Mouse (Mus musculus) gastrocnemius, postnatal 4 days (tissue): ENCODE data around the gene Tle4. TPM values are rescaled to one million over a fixed set of nuclear protein-coding genes. Genes with fewer than 3 reads are reported as not detected.

Experiments
- DNase-seq, 2 experiments: peaks; one replicate each; pipeline ENCODE4 v3.0.0; 2021 to 2022; ENCODE audit warnings: low spot score in 2 of 2, mixed read lengths in 2 of 2
- total RNA-seq, 2 experiments: library from RNA; stranded (reverse); gene quantifications; 2 replicates each; pipeline ENCODE4 v1.2.3; 2021

Tle4 gene
- total RNA-seq, 2 experiments from 2014 or later: 17.7 to 20.0 TPM

DNA sequence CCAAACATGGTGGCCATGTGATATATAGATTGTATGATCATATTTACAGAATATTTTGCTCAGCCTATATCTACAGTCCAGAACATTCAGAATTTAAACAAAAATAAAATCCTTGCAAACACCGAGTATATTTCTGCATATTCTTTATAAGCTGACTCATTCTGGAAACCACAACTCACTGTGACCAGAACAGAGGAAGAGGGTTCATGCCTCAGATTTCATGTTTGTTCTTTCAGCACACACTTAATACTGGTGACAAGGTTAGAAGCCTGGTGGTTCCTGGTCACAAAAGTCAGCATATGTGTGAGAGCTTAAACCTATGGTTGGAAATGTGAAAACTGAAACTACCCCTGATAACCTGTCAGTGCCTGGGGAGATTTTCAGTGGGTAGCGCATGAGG is 129.1 kb downstream of the Tle4 start:
- DNase-seq: no peak

DNA sequence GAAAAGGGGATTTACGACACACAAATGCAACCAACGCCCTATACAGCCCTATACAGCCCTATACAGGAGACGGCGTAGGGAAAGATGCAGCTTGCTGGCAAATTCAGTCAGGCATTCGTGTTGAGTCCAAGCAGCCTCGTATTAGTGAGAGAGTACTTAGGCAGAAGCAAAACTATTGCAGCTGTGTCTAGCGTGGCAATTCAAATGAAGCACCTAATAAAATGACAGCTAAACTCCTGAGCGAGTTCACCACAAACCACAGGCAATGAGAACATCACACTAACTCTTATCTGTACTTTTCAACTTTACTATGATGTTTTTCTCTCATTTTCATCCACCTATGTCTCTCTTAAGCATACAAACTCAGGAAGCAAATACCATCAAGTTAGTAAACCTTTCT is 131.8 kb downstream of the Tle4 start:
- no peak for DNase-seq

DNA sequence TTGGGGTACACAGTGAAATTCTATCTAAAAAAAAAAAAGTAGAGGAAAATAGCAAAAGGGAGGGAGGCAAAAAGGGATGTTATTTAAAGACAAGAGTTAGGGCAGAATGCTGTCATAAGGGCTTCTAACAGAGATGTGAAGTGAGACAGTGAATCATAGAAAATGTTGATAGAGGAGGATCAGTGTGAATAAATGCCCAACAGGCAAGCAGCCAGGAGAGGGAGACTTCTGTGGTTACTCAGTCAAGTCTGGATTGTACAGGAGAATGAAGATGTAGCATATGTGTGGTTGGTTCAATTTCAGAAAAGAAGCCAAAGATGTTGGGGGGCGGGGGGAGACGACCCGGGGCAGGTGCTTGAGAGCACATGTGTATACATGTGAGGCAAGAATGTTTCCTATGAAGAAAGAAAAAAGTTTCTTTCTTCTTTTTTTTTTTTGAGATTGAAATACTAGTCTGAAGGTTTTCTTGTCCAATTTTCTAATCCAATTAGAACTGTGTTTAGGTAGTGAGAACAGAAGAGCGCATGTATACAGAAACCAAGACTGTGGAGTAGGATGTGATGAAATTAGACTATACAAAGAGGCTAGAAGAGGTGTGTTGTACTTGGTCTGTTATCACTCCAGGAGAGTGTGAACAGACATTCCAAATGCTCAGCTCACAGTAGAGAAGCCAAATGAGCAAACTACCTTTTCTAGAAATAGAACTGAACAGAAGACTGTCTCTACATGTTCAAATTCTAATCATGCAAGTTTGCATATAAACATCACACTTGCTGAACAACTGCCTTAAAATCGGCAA is 134.4 kb downstream of the Tle4 start:
- DNase-seq: no peak

DNA sequence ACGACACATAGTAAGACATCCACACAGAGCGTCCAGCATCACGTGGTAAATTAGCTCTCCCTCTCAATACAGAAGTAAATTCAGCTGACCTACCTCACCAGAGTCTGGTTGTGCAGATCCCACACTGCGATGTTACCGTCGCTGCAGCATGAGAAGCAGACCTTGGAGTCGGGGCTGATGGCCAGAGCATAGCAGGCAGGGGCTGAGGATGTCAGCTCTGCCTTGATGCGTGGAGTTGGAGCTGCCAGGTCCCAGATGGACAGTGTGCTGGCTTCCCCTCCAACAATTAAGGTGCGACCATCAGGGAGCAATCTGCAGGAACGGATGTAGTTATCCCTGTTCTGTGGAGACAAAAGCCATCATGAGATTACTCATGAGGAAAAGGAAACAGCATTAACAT is 144.4 kb downstream of the Tle4 start:
- no peak for DNase-seq

DNA sequence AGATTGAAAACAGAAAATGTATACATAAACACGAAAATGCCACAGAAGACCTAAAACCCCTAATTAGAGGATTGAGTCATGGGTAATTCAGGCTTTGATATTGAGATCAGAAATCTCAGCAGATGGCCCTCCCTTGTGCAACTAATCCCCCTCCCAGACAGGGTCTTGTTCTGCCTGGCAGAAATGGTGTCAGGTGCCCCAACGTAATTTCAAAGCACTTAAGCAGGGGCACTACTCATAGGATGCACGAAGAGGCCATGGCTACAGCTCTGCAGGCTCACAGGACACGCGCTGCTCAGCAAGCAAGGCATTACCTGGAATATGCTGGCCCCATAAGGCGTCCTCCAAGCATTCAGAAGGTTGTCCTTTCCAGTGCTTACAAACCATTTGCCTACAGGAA is 146.5 kb downstream of the Tle4 start:
- no peak for DNase-seq

DNA sequence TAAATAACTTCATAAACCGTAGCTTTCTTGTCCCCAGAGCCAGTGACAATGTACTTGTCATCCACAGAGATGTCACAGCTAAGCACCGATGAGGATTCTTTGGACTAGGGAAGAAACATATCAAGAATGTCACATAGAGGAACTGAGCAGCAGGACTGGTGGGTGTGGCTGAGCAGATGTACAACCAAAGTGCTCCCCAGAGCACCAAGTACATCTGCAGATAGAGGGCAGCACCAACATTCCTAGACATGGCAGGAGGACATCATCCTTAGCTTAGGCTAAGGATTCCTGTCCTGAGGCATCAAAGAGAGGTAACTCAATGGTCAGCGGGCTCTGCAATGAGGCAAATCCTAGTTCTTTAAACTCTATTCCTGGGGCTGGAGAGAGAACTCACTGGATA is 148.1 kb downstream of the Tle4 start:
- DNase-seq: no peak

DNA sequence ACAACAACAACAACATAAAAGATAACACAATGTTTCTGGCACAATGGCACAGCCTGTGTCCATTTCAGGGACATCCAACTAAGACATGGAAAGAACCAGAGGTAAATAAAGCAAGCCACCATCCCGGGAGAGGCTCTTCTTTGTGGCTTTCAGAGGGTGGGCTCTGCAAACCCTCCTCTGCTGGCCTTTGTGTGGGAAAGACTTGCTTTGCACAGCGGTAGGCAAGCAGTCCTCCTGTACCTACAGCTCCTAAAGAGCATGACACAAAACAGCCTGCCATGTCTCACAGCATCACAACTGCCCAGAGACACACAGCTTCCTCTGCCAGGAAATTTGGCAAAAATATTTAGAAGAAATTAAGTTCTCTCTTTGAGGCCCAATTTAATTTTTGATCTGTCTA is 149.3 kb downstream of the Tle4 start:
- no peak for DNase-seq

DNA sequence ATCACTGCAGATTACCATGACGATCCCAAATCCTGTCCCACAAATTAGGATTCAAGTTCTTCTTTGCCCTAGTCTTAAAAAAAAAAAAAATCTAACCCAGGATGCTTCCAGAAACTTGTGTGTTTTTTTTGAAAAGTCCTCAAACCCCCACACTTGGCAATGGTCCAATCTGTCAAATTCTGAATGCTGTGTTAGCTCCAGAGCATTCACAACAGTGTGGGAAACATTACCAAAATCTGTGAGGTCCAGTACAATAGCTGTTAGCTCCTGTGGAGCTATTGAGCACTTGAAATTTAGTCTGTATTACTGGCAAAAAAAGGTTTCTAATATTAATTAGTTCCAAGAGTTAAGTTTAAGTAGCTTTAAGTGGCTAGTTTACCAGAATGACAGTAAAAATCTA is 150.4 kb downstream of the Tle4 start:
- no peak for DNase-seq

DNA sequence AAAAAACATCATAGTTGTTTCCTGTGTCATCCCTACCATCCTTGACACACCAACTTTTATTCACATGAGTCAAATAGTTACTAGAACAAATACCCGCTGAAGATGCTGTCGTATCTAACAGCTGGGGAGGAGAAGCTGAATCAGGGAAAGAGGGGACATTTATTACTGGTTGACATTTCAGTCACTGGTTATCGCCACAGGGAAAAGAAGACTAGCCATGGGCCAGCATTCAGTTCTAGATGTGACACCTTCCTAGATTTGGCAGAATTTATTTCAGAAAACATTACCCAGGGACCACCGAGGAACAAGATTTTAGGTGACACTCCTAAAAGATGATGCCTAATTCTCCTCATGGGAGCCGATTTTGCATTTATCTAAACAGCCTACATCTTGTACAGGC is 156.0 kb downstream of the Tle4 start:
- no peak for DNase-seq

DNA sequence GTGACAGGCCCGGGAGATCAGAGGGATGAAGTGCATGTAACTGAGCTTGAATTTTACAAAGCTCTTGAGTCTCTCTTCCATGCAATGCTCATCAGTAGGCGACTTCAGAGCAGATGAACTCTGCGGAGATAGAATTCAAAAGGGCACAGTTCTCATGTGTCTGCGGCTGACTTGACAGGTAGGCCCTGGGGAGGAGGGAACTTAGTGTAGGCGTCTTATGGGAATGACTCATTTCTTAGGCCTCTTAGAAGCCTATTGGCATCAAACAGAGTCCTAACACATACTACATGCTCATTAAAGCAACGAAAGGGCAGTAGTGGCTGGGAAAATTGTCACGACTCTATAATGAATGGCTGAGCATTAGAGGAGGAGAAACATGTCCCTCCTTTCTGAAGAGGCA is 160.6 kb downstream of the Tle4 start:
- DNase-seq: no peak

DNA sequence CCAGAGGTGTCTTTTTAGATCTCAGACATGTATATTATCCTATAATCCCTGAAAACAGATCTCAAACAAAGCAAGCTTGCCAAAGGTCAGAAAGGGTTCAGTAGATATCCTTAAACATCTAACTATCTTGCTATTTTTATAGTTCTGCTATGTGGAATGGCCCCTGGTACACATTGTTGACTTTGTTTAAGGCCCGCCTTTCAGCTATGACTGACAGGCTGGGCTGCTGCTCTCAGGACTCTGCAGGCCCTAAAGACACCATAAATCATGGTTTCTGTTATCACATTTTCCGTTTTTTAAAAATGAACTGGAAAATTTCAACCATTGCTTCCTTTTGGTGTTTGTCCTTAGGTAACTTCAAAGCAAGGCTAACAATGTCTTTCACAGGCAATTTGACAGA is 161.3 kb downstream of the Tle4 start:
- DNase-seq: no peak

DNA sequence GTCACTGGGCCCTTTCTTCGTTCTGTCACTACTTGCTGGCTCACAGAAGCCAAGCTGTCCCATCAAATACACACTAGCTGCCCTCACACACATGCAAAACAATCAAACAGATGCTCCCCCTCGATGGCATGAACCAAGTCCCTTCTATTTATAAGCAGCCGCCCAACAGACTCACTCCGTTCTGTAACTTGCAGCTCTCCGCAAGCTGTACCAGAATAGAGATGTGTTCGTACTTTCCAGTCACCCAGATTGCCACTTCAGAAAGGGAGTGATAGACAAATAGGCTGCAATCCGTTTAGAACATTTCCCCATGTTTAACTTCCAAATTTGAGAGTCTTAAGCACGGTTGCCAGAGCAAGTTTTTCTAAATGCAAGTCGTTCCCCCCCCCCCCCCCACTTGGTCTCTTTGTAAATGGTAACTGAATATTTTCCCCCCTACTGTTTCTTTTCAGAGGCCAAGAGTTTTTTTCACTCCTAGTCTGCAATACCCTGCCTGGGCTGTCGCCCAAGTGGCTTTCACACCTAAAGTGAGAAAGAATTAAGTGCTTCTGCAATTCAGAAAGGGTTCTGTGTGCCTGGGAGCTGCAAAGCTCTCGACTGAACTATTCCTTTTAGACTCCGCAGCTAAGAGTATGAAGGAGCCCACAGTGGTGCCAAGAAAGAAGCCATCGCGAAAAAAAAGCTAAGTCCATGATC is 162.0 kb downstream of the Tle4 start:
- DNase-seq: no peak

DNA sequence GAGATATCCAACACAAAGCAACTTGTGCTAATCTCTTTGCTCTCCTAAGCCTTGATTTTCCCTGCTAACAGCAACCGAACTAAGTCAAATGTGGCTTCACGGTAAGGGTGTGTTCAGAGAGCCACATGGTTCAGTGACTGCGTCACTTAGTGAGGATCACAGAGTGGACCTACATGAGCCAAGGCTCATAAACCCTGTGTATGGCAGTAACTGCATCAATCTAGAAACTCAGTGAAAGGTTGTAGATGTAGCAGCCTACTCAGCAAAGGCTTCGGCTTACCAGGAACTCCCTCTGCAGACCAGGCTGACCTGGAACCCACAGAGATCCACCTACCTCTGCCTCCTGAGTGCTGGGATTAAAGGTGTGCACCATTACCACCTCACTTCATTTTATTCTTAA is 164.0 kb downstream of the Tle4 start:
- DNase-seq: no peak

DNA sequence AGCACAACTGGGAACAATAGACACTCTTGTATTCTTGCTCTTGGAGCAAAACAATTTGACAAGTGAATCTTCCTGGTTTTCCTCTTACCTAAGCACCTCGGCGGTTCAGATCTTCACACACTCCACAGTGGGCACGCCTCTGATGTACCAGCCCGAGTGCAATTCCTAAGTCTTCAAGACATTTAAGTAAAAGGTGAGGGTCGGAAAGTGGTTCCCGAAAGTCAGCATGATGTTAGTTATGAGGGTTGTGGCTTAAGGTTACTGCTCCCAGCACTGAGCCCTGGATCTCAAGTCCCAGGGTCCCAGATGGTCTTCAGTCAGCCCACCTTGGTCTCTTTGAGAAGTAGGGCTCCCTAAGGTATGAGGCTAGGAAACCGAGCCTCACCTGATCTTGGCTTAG is 165.4 kb downstream of the Tle4 start:
- DNase-seq: no peak

DNA sequence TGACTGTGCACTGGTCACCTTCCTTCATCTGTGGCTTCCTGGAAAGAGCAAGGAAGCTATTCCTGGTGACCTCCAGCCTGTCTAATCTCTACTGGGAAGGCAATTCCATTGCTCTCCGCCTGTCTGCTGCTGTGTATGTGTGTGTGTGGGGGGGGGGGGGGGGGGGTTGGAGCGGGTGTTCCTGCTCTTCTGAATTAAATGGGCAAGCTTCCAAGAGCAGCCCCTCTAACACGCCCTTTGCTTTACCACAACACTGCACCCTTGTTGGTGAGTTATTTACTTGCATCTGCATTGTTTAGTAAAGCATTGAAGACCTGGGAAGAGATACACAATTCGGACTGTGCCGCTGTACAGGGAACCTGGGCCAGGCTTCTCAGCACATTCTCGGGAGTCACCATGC is 170.9 kb downstream of the Tle4 start:
- no peak for DNase-seq

DNA sequence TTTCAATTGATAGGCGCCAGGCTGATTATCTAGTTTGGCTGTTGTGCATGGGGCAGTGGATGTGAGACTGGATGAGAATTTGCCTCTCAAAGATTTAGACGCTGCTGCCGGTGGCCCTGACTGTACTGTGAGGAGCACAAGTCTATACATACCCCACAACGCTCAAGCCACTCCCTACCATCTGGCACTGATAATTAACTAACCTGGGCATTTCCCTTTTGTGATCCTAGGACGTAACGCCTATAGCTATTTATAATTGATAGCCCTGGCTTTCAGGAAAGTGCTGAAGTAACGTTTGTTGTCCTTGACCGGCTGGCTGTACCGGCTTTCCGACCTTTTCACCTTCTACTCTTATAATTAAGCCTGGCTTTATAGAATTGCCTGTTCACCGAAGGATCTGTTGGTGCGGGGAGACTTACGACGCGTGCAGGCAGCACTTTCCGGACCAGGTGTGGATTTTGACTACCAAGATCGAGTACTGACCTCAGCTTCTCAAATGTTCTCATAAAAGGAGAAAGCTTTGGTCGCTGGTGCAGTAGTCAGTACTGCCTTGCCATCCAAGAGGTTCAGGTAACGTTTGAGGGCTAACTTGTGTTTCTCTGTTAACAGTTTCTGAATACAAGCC is 171.5 kb downstream of the Tle4 start:
- DNase-seq: no peak

DNA sequence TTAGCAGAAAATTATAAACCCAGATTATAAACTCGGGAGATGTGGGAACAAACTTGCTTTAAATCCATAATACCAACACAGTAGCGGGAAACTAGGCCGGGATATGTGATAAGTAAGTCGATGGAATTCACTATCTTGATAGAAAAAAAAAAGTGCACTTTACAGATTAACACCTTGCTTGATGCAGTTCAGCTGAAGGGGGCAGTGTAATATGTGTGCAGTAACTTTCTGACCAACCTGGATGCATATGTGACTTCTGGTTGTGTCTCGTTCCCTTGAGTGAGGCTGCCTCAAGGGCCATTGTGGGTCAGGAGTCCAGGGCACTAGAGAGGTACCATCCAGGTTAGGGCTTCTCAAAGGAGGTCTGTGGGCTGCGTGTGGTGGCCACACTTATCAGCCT is 172.7 kb downstream of the Tle4 start:
- DNase-seq: no peak

DNA sequence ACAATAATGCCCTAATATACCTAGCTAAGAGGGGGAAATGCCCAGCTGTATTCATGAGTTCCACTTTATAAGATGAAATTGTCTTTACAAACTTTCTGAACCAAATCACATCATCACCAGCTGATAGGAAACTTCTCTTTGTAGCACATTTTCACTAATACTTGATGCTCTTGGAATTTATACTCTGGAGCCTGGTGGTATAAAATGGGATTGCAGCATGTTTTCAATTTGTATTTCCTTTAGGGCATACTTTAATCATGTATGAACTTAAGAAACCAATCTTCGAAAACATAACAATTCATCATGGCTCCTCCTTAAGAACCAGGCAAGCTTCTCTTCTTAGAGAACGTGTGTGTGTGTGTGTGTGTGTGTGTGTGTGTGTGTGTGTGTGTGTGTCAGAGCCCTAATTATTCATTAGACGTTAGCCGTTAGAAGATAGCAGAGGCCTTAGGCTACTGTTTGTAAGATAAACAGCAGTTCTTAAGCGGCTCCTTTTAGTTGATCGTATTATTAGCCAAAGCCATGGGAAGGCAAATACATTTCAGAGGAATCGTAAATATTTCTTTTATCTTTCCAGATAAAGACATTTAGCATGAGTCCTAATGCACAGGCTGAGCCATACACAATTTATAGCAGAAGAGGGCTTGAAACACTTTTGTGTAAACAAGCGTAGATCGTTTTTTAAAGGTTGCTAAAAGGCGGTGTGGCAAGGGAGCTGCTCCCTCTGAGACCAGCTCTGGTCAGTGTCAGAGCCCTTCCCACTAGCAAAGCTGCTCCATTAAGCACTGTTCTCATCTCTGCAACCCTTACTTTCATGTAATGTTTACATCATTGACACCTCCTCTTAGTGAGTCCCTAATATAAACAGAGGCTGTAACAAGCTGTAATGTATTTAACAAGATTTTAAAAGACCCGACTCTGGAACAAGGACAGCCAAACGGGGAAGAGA is 173.6 kb downstream of the Tle4 start:
- DNase-seq: no peak

DNA sequence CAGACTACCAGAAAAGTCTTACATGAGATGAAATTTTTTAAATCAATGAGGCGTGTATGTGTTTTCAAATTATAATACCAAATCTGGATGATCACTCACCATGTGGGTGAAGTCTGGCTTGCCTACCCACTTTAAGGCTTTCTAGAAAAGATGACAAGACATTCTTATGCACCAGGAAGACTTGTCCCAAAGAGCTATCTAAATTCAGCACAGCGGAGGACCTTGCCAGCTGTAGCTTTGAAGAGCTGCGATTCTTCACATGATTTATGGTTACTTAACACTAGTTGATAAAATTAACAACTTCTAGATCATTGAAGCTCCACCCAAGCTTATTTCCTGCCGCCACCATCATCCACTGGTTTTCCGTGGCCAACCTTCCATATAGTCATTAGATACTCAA is 176.2 kb downstream of the Tle4 start:
- DNase-seq: no peak

DNA sequence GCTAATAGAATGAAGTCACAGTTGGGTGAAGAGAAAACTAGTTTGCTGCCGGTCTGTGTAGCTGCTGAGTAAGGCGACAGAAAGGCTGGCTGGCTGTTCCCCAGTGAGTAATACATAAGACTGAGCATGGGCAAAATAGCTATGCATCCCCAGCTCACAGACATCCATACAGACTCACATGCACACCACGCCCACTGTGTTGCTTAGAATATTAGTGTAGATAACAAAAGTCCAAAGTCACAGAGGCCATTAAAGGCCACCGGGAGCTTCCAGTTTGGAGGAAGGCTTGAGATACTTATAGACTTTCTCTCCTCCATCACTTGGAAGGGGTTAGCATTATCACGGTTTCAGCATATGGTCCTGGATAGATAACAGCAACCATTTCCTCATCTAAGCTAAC is 178.0 kb downstream of the Tle4 start:
- DNase-seq: no peak

DNA sequence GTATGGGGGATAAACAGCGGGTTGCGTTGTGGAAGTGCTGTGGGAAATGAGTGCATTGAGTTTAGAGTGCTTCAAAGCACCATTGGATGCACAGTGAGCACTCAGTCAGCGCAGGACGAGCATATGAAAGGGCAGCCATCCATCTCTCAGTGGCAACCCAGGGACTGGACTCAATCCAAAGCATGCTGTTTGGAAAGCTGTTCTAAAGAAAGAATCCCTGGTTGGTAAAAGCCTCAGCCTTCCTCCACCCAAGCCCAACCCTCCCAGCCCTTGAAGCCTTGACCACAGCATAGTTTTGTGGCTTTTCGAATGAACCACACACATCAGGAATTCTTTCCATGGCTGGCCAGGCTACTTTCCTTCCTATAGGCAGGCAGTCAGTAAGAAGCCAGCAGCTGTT is 181.0 kb downstream of the Tle4 start:
- DNase-seq: no peak
